Mouse (Mus musculus): ENCODE results near the gene Dscaml1. TPM values are rescaled to one million over a fixed set of nuclear protein-coding genes. Genes with fewer than 3 reads are reported as not detected.

The Dscaml1 gene
- polyA plus RNA-seq, 1 experiment, result 11.3 TPM

DNA sequence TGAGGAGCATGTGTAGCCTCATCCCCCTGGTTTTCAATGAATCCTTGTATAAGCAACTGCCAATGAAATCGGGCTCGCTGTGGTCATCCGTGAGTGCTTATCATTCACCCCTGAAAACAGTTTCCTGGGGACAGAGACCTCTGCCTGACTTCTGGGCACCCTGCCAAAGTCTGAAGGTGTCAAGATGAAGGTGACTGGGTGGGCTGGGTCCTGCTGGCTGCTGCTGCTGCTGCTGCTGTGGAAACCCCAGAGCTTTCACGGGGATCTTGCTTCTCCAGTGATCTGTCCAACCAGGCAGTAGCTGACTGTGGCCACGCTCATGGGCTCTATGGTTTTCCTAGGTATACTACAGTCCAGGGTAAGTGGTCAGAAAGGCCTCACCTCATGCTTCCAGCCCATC, 16.2 kb upstream of the Dscaml1 start:
- Histone ChIP-seq H3K36me3 (ENCODE audit: control insufficient read depth, insufficient read depth, low read length) (no peaks in the 10 kb centered on the region), H3K4me3 (ENCODE audit: control insufficient read depth, insufficient read depth, low read length) (no peak overlapping the region), H3K27ac (ENCODE audit: control insufficient read depth, insufficient read depth, low read length) (no peak overlapping the region), H3K4me1 (replicated peaks; ENCODE audit: control insufficient read depth, insufficient read depth, low read length) (peaks cover 4% of the 10 kb centered on the region; the same call in 1 of the 2 replicates), H3K27me3 (ENCODE audit: control insufficient read depth, insufficient read depth, low read length) (no peaks in the 10 kb centered on the region)
- TF ChIP-seq CTCF (IDR thresholded peaks at IDR 0.05; ENCODE audit: borderline replicate concordance, control insufficient read depth, extremely low read depth, insufficient read depth, low read length, poor library complexity) (no peak), POLR2A (IDR thresholded peaks at IDR 0.05; ENCODE audit: control insufficient read depth, extremely low read depth, insufficient read depth, low read length, poor library complexity) (no peak)
- 76% methylated on average over 5 of the region's 5 CpGs for WGBS
- no peak for DNase-seq

DNA sequence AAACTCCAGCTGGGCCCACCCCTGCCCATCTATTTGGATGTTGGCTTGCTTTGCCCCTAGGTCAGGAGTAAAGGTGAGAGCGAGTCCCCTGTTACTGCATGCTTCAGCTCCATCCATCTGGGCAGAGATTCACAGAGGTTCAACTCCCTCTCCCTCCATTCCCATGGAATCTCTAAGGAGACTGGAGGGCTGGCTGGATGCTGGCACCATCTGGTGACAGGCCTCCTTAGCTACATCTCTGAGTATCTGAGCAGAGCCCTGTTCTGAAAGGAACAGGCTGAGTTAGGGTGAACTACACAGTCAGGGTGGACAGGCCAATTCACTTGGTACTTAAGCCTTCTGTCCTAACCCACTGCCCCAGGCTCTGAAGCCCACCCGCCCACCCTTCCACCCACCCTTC, 15.8 kb upstream of the Dscaml1 start:
- TF ChIP-seq POLR2A (IDR thresholded peaks at IDR 0.05; ENCODE audit: control insufficient read depth, extremely low read depth, insufficient read depth, low read length, poor library complexity) (no peak), CTCF (IDR thresholded peaks at IDR 0.05; ENCODE audit: borderline replicate concordance, control insufficient read depth, extremely low read depth, insufficient read depth, low read length, poor library complexity) (no peak)
- Histone ChIP-seq H3K36me3 (ENCODE audit: control insufficient read depth, insufficient read depth, low read length) (no peaks in the 10 kb centered on the region), H3K4me1 (replicated peaks; ENCODE audit: control insufficient read depth, insufficient read depth, low read length) (peaks cover 4% of the 10 kb centered on the region; the same call in 1 of the 2 replicates), H3K4me3 (ENCODE audit: control insufficient read depth, insufficient read depth, low read length) (no peak overlapping the region), H3K27me3 (ENCODE audit: control insufficient read depth, insufficient read depth, low read length) (no peaks in the 10 kb centered on the region), H3K27ac (ENCODE audit: control insufficient read depth, insufficient read depth, low read length) (no peak overlapping the region)
- WGBS, result 96% methylated on average over 2 of the region's 2 CpGs
- DNase-seq, result no peak

DNA sequence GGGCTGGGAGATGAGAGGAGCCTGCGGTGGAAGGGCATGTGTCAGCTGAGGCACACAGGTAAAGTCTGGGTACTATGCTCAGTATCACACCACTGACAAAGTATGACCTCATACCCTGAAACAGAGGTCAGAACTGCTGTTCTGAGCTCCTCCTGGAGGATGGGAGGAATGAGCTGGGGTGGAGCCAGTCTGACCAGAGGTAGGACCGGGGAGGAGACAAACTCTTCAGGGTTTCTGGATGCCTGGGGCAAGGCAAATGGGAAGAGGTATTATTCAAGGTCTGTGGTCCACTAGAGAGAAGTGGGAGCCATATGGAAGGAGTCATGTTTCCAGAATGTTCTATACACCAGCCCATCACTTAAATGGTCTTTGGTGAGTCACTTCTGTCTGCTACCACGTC, 15.3 kb upstream of the Dscaml1 start:
- no peak for DNase-seq
- 90% methylated on average over 3 of the region's 3 CpGs for WGBS
- peaks cover 4% of the 10 kb centered on the region; the same call in 1 of the 2 replicates for H3K4me1 ChIP-seq (replicated peaks; ENCODE audit: control insufficient read depth, insufficient read depth, low read length)

DNA sequence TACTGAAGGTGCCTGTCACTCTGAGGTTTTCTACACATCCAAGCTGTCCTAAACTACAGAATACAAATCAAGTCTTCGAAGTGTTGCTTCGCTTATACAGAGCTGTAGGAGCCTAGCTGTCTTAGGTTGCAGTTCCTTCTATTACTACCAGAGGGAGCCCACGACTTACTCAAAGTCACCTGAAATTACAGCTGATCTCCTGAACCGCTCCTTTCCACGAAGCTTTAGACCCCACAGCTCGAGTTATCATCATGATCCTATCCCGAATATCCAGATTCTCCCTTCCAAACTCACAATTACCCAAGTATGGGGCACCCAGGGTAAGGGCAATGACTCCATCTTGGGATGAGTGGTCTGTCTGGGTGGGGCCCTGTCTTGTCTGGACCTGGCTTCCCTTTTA, 14.6 kb upstream of the Dscaml1 start:
- H3K27ac ChIP-seq (ENCODE audit: control insufficient read depth, insufficient read depth, low read length), result no peak overlapping the region
- WGBS, result 10% methylated on average over 7 of the region's 7 CpGs
- no peak for TF ChIP-seq POLR2A (IDR thresholded peaks at IDR 0.05; ENCODE audit: control insufficient read depth, extremely low read depth, insufficient read depth, low read length, poor library complexity)
- TF ChIP-seq CTCF (IDR thresholded peaks at IDR 0.05; ENCODE audit: borderline replicate concordance, control insufficient read depth, extremely low read depth, insufficient read depth, low read length, poor library complexity), result no peak

More for the DNA sequence above, 15.3 kb upstream of the Dscaml1 start:
- Histone ChIP-seq H3K27me3 (ENCODE audit: control insufficient read depth, insufficient read depth, low read length) (no peaks in the 10 kb centered on the region), H3K27ac (ENCODE audit: control insufficient read depth, insufficient read depth, low read length) (no peak overlapping the region), H3K4me3 (ENCODE audit: control insufficient read depth, insufficient read depth, low read length) (no peak overlapping the region), H3K36me3 (ENCODE audit: control insufficient read depth, insufficient read depth, low read length) (no peaks in the 10 kb centered on the region)
- TF ChIP-seq CTCF (IDR thresholded peaks at IDR 0.05; ENCODE audit: borderline replicate concordance, control insufficient read depth, extremely low read depth, insufficient read depth, low read length, poor library complexity), result no peak

GRCm38 (mm10) chr9:45412287-45412686, 14.1 kb upstream of the Dscaml1 start:
- peak; percentile 92 for DNase-seq
- no peak overlapping the region for H3K4me3 ChIP-seq (ENCODE audit: control insufficient read depth, insufficient read depth, low read length)
- WGBS, result 8% methylated on average over 10 of the region's 10 CpGs
- peaks cover 9% of the 10 kb centered on the region for H3K4me1 ChIP-seq (replicated peaks; ENCODE audit: control insufficient read depth, insufficient read depth, low read length)
- no peak overlapping the region for H3K27ac ChIP-seq (ENCODE audit: control insufficient read depth, insufficient read depth, low read length)
- no peaks in the 10 kb centered on the region for H3K27me3 ChIP-seq (ENCODE audit: control insufficient read depth, insufficient read depth, low read length)
- TF ChIP-seq CTCF (IDR thresholded peaks at IDR 0.05; ENCODE audit: borderline replicate concordance, control insufficient read depth, extremely low read depth, insufficient read depth, low read length, poor library complexity), result peak; percentile 84; the same call in 1 of the 2 replicates
- no peak for TF ChIP-seq POLR2A (IDR thresholded peaks at IDR 0.05; ENCODE audit: control insufficient read depth, extremely low read depth, insufficient read depth, low read length, poor library complexity)
- no peaks in the 10 kb centered on the region for H3K36me3 ChIP-seq (ENCODE audit: control insufficient read depth, insufficient read depth, low read length)

More for the DNA sequence above, 14.6 kb upstream of the Dscaml1 start:
- peaks cover 6% of the 10 kb centered on the region for H3K4me1 ChIP-seq (replicated peaks; ENCODE audit: control insufficient read depth, insufficient read depth, low read length)
- no peak overlapping the region for H3K4me3 ChIP-seq (ENCODE audit: control insufficient read depth, insufficient read depth, low read length)
- H3K36me3 ChIP-seq (ENCODE audit: control insufficient read depth, insufficient read depth, low read length), result no peaks in the 10 kb centered on the region
- DNase-seq, result peak; percentile 32
- H3K27me3 ChIP-seq (ENCODE audit: control insufficient read depth, insufficient read depth, low read length), result no peaks in the 10 kb centered on the region

DNA sequence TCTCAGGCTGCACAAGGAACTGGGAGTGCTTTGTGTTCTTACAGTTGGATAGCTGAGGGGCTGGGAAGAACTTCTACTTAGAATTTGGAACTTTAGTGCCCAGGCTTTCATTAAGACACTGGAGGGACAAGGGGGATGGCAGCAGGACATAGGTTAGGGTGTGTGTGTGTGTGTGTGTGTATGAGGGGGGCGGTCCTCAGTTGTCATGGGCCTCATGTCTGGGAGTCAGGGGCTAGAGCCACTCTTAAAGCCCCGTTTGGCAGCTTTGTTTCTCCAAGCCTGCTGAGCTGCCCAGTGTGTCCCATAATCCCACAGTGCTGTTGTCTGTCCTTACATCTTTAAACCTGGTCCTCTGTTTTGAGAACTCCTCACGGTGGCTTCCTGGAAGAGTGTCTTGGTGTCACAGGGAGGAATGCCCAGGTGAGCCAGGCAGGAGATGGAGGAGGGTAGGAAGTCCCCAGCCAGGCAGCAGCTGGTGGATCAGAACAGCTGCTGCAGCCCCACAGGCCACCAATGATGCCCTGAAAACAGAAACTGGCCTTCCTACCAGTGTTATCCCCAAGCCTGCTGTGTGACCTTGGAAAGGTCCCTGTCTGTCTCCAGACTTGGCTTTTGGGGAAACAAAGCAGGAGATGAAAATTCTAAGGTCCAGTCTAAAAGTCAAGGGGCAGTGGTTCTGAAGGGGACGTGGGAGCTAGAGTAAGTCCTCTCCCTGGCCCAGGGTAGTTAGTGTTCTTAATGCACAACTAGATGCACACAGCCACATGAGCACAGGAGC, 13.5 kb upstream of the Dscaml1 start:
- 87% methylated on average over 4 of the region's 4 CpGs for WGBS
- TF ChIP-seq POLR2A (IDR thresholded peaks at IDR 0.05; ENCODE audit: control insufficient read depth, extremely low read depth, insufficient read depth, low read length, poor library complexity) (no peak), CTCF (IDR thresholded peaks at IDR 0.05; ENCODE audit: borderline replicate concordance, control insufficient read depth, extremely low read depth, insufficient read depth, low read length, poor library complexity) (no peak)
- Histone ChIP-seq H3K36me3 (ENCODE audit: control insufficient read depth, insufficient read depth, low read length) (no peaks in the 10 kb centered on the region), H3K27ac (ENCODE audit: control insufficient read depth, insufficient read depth, low read length) (no peak overlapping the region), H3K27me3 (ENCODE audit: control insufficient read depth, insufficient read depth, low read length) (no peaks in the 10 kb centered on the region), H3K4me1 (replicated peaks; ENCODE audit: control insufficient read depth, insufficient read depth, low read length) (peaks cover 9% of the 10 kb centered on the region), H3K4me3 (ENCODE audit: control insufficient read depth, insufficient read depth, low read length) (no peak overlapping the region)
- DNase-seq, result no peak

Measured in thymus, adult 2 months (tissue).